Mouse (Mus musculus): ENCODE results near the gene Mfsd6l.

The Mfsd6l gene

GRCm38 (mm10) chr11:68602200-68602931 is 46.4 kb downstream of the Mfsd6l start:
- DNase-seq (ENCODE audit: low spot score) = peak; percentile 56

- DNase-seq (ENCODE audit: low spot score) = no peak
Measured at GRCm38 (mm10) chr11:68607046-68607445, 51.1 kb downstream of the Mfsd6l start.

Measured in MN1 (cell line).